Mouse (Mus musculus): ENCODE data around the gene Klhdc9. TPM values are rescaled to one million over a fixed set of nuclear protein-coding genes. Genes with fewer than 3 reads are reported as not detected.
A peak's percentile ranks its signal among the peaks of the same experiment; 100 is the strongest.

The Klhdc9 gene
- 1 to 10 TPM; 6.2 TPM for total RNA-seq (2021)

DNA sequence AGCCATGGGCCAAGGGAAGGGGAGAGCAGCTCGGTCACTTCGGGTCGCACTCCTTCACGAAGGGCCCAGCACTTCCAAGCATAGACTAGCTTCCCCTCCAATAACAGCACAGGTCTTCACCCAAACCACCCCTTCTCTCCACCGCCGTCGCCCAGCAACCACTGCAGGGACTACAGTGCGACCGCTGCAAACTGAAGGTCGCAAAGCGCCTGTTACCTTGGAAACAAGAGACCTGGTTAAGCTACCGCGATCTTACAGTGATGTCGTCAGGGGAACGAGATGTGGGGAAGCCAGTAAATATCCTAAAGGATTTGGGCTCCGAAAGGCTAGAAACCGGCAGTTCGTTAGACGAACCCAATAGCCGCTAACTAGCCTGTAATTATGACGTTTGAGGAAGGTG is at the start of gene Klhdc9:
Gene Klhdc9 (minus strand): TSS at position 143 of the 400 bp plus-strand sequence.
- DNase-seq (ENCODE audit: low spot score in 2 of 2), result peak; percentile 87 to 95
- intact Hi-C loops (cut with DNase I), result loop anchor here (1.0 to 5.0 kb wide), 4 partner anchors 20 to 248 kb away; partner anchors contain the start of genes Cfap126 and Usf1

DNA sequence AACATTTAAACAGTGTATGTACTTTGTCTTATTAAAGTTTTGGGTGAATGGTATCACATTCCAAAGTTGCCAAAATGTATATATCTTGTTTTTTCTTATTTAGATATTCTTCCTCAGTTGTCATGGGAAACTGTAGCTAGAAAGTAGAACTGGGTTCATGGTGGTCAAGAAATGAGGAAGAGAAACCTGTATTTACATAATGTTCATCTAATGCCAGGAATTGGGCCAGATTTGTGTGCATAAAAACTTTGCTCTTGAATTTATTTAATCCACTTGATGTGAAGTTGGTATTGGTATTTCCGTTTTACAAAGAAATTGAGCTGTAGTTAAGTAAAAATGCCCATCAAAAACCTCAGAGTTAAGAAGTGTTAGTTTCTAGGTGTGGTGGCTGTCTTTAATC is 49.6 kb upstream of the Klhdc9 start:
- no peak for DNase-seq (ENCODE audit: low spot score in 2 of 2)
- intact Hi-C loops (cut with DNase I), result loop anchor here (5.0 kb wide), 1 partner anchor 67 kb away; no protein-coding TSS in a partner anchor

- no peak for DNase-seq (ENCODE audit: low spot score in 2 of 2)
- intact Hi-C loops (cut with DNase I), result no loop called here
Measured at GRCm38 (mm10) chr1:171407263-171407662, 46.7 kb upstream of the Klhdc9 start.

DNA sequence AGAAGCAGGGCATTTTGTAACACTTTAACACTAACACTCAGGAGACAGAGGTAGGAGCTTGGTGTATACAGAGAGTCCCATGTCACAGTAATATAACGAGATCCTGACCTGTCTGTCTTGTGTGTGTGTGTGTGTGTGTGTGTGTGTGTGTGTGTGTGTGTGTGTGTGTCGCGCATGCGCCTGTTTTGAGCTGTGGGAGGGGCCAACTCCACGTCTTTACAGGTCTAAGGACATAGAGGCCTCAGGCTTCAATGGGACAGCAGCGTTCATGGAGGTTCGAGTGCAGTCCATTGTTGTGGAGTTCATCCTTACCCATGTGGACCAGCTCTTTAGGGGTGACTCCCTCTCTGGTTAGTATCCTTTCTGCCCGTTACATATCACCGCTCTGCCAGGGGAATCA is 42.4 kb upstream of the Klhdc9 start:
- DNase-seq (ENCODE audit: low spot score in 2 of 2), result no peak

GRCm38 (mm10) chr1:171401821-171402220 is 41.2 kb upstream of the Klhdc9 start:
- intact Hi-C loops (cut with DNase I), result no loop called here

More for the DNA sequence above, 42.4 kb upstream of the Klhdc9 start:
- intact Hi-C loops (cut with DNase I), result no loop called here

DNA sequence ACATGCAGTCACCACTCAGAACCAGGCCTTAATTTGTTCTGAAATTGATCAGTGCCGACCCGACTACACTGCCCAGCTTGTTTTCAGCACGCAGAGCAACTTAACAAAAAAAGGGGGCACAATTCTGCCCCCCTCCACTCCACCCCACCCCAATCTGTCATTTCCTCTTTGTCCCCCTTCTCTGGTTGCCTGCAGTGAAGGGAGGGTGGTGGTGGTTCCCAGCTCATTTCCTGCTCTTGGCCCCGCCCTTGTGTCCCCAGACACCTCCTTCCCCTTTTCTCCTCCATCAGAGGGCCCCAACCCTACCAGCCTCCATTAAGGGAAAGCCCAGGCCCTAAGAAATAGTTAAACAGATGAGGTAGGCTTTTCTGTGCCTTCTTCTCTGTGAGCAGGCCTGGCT is 29.5 kb upstream of the Klhdc9 start:
- peak in 1 of 2 experiments; percentile 27 for DNase-seq (ENCODE audit: low spot score in 2 of 2)
- intact Hi-C loops (cut with DNase I), result no loop called here

More at GRCm38 (mm10) chr1:171401821-171402220, 41.2 kb upstream of the Klhdc9 start:
- DNase-seq (ENCODE audit: low spot score in 2 of 2), result no peak

DNA sequence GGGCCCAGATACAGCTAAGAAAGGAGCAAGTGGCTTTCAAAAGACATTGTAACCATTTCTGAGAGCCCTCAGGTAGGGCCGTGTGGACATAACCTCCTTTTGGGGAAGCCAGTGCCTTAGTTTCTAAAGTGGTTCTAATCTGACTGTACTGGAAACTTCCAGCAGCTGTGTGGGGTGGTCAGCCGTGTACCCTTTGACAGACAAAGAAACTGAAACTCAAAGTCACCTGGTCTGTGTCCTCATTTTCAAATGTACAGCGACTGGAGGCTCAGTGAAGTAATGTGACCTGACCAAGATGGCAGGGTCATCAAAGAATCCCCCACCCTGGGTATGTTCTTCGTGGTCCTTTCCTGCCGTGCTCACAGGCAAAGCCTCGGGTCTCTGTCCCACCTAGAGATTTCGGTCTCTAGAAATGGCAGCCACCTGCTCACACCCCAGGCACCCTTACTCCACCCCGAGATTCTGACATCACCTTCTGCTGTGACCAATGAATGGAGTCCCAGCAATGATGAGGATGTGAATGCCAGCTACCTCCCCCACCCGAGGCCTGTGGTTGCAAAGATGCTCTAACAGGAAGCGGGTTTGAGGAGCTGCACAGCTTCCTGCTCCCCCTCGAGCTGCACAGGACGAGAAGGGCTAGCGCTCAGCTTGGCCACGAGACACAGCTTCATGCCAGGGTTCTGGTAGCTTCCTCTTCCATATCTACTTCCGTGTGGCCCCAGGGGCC is 27.9 kb upstream of the Klhdc9 start, which contains the start of gene Arhgap30:
Gene Arhgap30 (plus strand): TSS at position 579 of the 727 bp plus-strand sequence.
- intact Hi-C loops (cut with DNase I), result no loop called here
- DNase-seq (ENCODE audit: low spot score in 2 of 2), result peak; percentile 9 to 48

GRCm38 (mm10) chr1:171387099-171387498 is 26.5 kb upstream of the Klhdc9 start:
- DNase-seq (ENCODE audit: low spot score in 2 of 2), result no peak
- intact Hi-C loops (cut with DNase I), result no loop called here

GRCm38 (mm10) chr1:171385171-171385570 is 24.6 kb upstream of the Klhdc9 start:
- intact Hi-C loops (cut with DNase I), result no loop called here

GRCm38 (mm10) chr1:171384361-171384760 is 23.8 kb upstream of the Klhdc9 start:
- intact Hi-C loops (cut with DNase I), result loop anchor here (5.0 kb wide), 1 partner anchor 93 kb away; no protein-coding TSS in a partner anchor

More at GRCm38 (mm10) chr1:171385171-171385570, 24.6 kb upstream of the Klhdc9 start:
- no peak for DNase-seq (ENCODE audit: low spot score in 2 of 2)

GRCm38 (mm10) chr1:171382096-171382620 is 21.6 kb upstream of the Klhdc9 start:
- no peak for DNase-seq (ENCODE audit: low spot score in 2 of 2)
- intact Hi-C loops (cut with DNase I), result loop anchor here (5.0 kb wide), 1 partner anchor 95 kb away; no protein-coding TSS in a partner anchor

More at GRCm38 (mm10) chr1:171384361-171384760, 23.8 kb upstream of the Klhdc9 start:
- DNase-seq (ENCODE audit: low spot score in 2 of 2), result no peak

GRCm38 (mm10) chr1:171379935-171380599 is 19.5 kb upstream of the Klhdc9 start:
- intact Hi-C loops (cut with DNase I), result loop anchor here (2.0 to 5.0 kb wide), 2 partner anchors 19 to 97 kb away; partner anchors contain the start of gene Klhdc9

DNA sequence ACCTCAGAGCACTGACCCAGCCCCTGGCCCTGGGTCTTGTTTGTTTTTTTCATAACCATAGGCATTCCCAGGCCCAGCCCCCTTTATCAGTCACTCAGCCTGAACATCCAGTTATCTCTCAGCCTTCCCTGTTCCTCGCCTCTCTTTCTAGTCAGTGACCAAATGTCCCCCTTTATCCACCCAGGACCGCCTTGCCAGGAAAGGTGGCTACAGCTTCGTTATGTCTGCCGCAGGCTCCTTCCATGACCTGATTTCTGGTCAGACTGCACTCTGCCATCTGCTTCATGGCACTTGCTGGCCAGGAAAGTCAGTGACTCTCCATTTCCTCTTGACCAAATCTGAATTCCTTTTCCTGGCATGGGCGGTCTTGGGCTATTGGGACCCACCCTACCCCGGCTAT is 17.7 kb upstream of the Klhdc9 start:
- intact Hi-C loops (cut with DNase I), result no loop called here
- DNase-seq (ENCODE audit: low spot score in 2 of 2), result no peak

More at GRCm38 (mm10) chr1:171379935-171380599, 19.5 kb upstream of the Klhdc9 start:
- DNase-seq (ENCODE audit: low spot score in 2 of 2), result peak; percentile 68 to 75

DNA sequence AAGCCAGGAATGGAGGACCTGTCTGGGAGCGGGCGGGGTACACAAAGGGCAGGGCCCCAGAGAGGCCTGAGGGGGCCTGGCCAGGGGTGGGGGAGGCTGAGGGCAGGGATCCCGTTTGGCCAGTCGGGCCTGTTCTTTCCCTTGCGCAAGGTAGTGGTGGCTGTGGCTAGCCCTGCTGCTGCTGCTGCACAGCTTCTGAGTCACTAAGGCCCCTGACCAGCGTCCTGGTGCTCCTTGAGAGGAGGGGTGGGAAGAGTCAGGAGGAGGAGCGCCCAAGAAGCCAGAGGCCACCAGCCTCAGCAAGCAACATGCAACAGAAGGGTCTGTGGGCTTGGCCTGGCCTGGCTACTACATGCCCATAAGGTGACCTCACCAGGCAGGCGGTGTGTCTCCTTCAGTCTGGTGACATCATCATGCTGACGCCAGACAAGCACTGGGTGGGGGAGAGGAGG is 15.1 kb upstream of the Klhdc9 start:
- intact Hi-C loops (cut with DNase I), result no loop called here

DNA sequence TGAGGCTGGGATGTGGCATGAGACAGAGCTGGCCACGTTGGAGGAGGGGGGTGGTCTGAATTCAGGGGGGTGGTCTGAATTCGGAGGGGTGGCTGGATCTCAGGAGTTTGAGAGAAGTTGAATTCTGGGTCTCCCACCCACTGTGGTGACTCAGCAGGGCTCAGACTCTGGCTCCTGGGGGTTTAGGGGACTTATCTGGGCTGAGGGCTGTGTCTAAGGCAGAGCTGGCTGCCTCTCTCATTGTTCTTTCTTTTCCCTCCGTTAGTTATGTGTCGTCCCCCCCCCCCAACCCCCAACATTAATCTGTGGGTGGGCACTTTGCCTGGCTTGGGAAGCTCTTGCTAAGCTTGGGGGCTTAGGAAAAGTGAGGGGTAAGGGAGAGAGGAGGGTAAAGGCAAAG is 13.3 kb upstream of the Klhdc9 start:
- intact Hi-C loops (cut with DNase I), result no loop called here
- no peak for DNase-seq (ENCODE audit: low spot score in 2 of 2)

More for the DNA sequence above, 15.1 kb upstream of the Klhdc9 start:
- no peak for DNase-seq (ENCODE audit: low spot score in 2 of 2)

GRCm38 (mm10) chr1:171372880-171373279 is 12.3 kb upstream of the Klhdc9 start:
- DNase-seq (ENCODE audit: low spot score in 2 of 2), result no peak
- intact Hi-C loops (cut with DNase I), result no loop called here

- no peak for DNase-seq (ENCODE audit: low spot score in 2 of 2)
- intact Hi-C loops (cut with DNase I), result no loop called here
Measured at GRCm38 (mm10) chr1:171369845-171370556, 9.4 kb upstream of the Klhdc9 start, which contains the start of gene Nectin4. TSS of gene Nectin4 (plus strand) at chr1:171370099.

GRCm38 (mm10) chr1:171365934-171366333 is 5.3 kb upstream of the Klhdc9 start:
- intact Hi-C loops (cut with DNase I), result loop anchor here (2.0 kb wide), 1 partner anchor 193 kb away; the partner anchor contains the start of gene Cd244a

More at GRCm38 (mm10) chr1:171365934-171366333, 5.3 kb upstream of the Klhdc9 start:
- no peak for DNase-seq (ENCODE audit: low spot score in 2 of 2)

Measured in left cerebral cortex, postnatal 25 days (tissue).